30 mouse cellular contexts compared by ENCODE assay signal in genomic region chr11:119402501-119403160, GRCm38 (mm10). TPM values are rescaled to one million over a fixed set of nuclear protein-coding genes. Genes with fewer than 3 reads are reported as not detected.
A peak's percentile ranks its signal among the peaks of the same experiment; 100 is the strongest.
DNase-seq lines count a peak whose midpoint lies in the region; ATAC-seq and TF ChIP-seq lines count a peak whose summit lies in the region.
"Had no signal": no experiment of that assay in that cellular context is flagged by ENCODE, and none has a peak within 500 bp of the region (broad histone marks: within the 10 kb centered on the region; RNA-seq: fewer than 3 reads in every experiment).

No protein-coding gene starts in this region.

- no peak; the same call in 1 of the 2 replicates for ATAC-seq in lung, postnatal 0 days
- ATAC-seq in megakaryocyte, adult 5-6 weeks (ENCODE audit: poor library complexity, severe bottlenecking), result peak; percentile 15; the same call in 1 of the 2 replicates
- ATAC-seq in hindbrain, embryonic 12.5 days (ENCODE audit: low FRiP score), result no peak
- ATAC-seq: activated CD4-positive, CD25-positive, alpha-beta regulatory T cell, adult 4 months; forebrain, embryonic 16.5 days; inflammation-experienced regulatory T-cells, adult 6 months; Patski had no signal

- DNase-seq in heart, adult 18-20 months, result peak; percentile 12 to 15
- DNase-seq in heart, postnatal 14 days, result no peak
- DNase-seq in lung, postnatal 0 days (ENCODE audit: low spot score), result peak; percentile 7
- DNase-seq in lung, postnatal 36 days, result no peak
- DNase-seq in ES-CJ7 (ENCODE audit: low read depth, low spot score), result peak; percentile 78
- no peak for DNase-seq in urinary bladder, adult 2 months (ENCODE audit: low spot score)
- DNase-seq: adrenal gland, postnatal 10 days; cerebellum, adult 2 months; gastrocnemius, postnatal 36 days; kidney, adult 9 months; right cerebral cortex, adult 18-20 months; right cerebral cortex, postnatal 4 days; thymus, adult 2 months; thymus, postnatal 4 days had no signal

- H3K9ac ChIP-seq in lung, postnatal 0 days (replicated peaks; ENCODE audit: low read depth), result no peak overlapping the region
- H3K9ac ChIP-seq in hindbrain, embryonic 12.5 days, result no peak overlapping the region
- H3K9ac ChIP-seq: heart, embryonic 12.5 days; hindbrain, embryonic 14.5 days; liver, embryonic 15.5 days; lung, embryonic 15.5 days; neural tube, embryonic 15.5 days; stomach, embryonic 15.5 days had no signal

- H3K27me3 ChIP-seq in lung, postnatal 0 days (replicated peaks; ENCODE audit: insufficient read depth, low read length), result no peaks in the 10 kb centered on the region
- H3K27me3 ChIP-seq in hindbrain, embryonic 12.5 days, result no peaks in the 10 kb centered on the region
- H3K27me3 ChIP-seq: heart, embryonic 12.5 days; liver, embryonic 15.5 days; lung, embryonic 15.5 days; neural tube, embryonic 15.5 days; Patski; stomach, embryonic 15.5 days had no signal

- peaks cover 24% of the 10 kb centered on the region; the same call in 1 of the 2 replicates for H3K36me3 ChIP-seq in lung, postnatal 0 days (ENCODE audit: insufficient read depth, low read length)
- H3K36me3 ChIP-seq in hindbrain, embryonic 12.5 days, result no peaks in the 10 kb centered on the region
- H3K36me3 ChIP-seq: forebrain, embryonic 10.5 days; neural tube, embryonic 15.5 days; stomach, embryonic 15.5 days had no signal

- H3K27ac ChIP-seq in lung, postnatal 0 days (ENCODE audit: low read length), result no peak overlapping the region
- no peak overlapping the region for H3K27ac ChIP-seq in hindbrain, embryonic 12.5 days
- H3K27ac ChIP-seq: forebrain, embryonic 10.5 days; hindbrain, embryonic 14.5 days; liver, embryonic 15.5 days; lung, embryonic 15.5 days; macrophage; neural tube, embryonic 15.5 days; stomach, embryonic 15.5 days had no signal

- no peaks in the 10 kb centered on the region for H3K9me3 ChIP-seq in lung, postnatal 0 days (ENCODE audit: low read length)
- no peaks in the 10 kb centered on the region for H3K9me3 ChIP-seq in hindbrain, embryonic 12.5 days (replicated peaks)
- H3K9me3 ChIP-seq: forebrain, embryonic 10.5 days; G1E; liver, embryonic 15.5 days; lung, embryonic 15.5 days; neural tube, embryonic 15.5 days; stomach, embryonic 15.5 days had no signal

- TF ChIP-seq CTCF in lung, postnatal 0 days (IDR thresholded peaks at IDR 0.05), result no peak

- 39% methylated on average over 11 of the region's 11 CpGs for WGBS in lung, postnatal 0 days
- 57% methylated on average over 11 of the region's 11 CpGs for WGBS in hindbrain, embryonic 12.5 days

- H3K4me2 ChIP-seq in lung, postnatal 0 days (replicated peaks; ENCODE audit: low read depth, low read length), result no peak overlapping the region
- no peak overlapping the region for H3K4me2 ChIP-seq in hindbrain, embryonic 12.5 days (replicated peaks)
- H3K4me2 ChIP-seq: heart, embryonic 12.5 days; hindbrain, embryonic 14.5 days; liver, embryonic 15.5 days; lung, embryonic 15.5 days; midbrain, embryonic 11.5 days; neural tube, embryonic 15.5 days; stomach, embryonic 15.5 days had no signal

- H3K4me3 ChIP-seq in lung, postnatal 0 days (ENCODE audit: low read depth, low read length), result no peak overlapping the region
- no peak overlapping the region for H3K4me3 ChIP-seq in hindbrain, embryonic 12.5 days
- H3K4me3 ChIP-seq: forebrain, embryonic 10.5 days; heart, embryonic 12.5 days; liver, embryonic 15.5 days; lung, embryonic 15.5 days; neural tube, embryonic 15.5 days; stomach, embryonic 15.5 days had no signal

- H3K4me1 ChIP-seq in lung, postnatal 0 days (ENCODE audit: insufficient read depth, low read depth, low read length), result no peaks in the 10 kb centered on the region
- no peaks in the 10 kb centered on the region for H3K4me1 ChIP-seq in hindbrain, embryonic 12.5 days
- H3K4me1 ChIP-seq: heart, embryonic 12.5 days; liver, embryonic 15.5 days; lung, embryonic 15.5 days; neural tube, embryonic 15.5 days; stomach, embryonic 15.5 days had no signal

- no peak for TF ChIP-seq EP300 in lung, postnatal 0 days (IDR thresholded peaks at IDR 0.05)

- intact Hi-C loops in heart, postnatal 14 days (cut with DNase I), result loop anchor here (5.0 kb wide), 1 partner anchor 40 kb away; no protein-coding TSS in a partner anchor

RNA-seq across cellular contexts. Expression of gene Rnf213, which starts 9.7 kb away (rescaled TPM):
- total RNA-seq in heart, adult 18-20 months (2021), result 10 to 100 TPM; 14.6 to 15.2 TPM
- 10 to 100 TPM; 15.4 to 16.8 TPM for total RNA-seq in heart, postnatal 14 days (2021)
- polyA plus RNA-seq in lung, postnatal 0 days (2015; fragmentation: Nextera tagmentation; extraction: Ambion mirVana), result 8.2 and 9.7 TPM in 2 replicates
- total RNA-seq in megakaryocyte, adult 5-6 weeks (2015), result 108 and 121 TPM in 2 replicates
- 70.7 and 84.8 TPM in 2 replicates for total RNA-seq in megakaryocyte, adult 5-6 weeks (2017)
- 1.5 and 2.3 TPM in 2 replicates for polyA plus RNA-seq in hindbrain, embryonic 12.5 days (2016; fragmentation: Nextera tagmentation; extraction: Ambion mirVana)
- 42.4 and 42.5 TPM in 2 replicates for polyA plus RNA-seq in urinary bladder, adult 2 months (2012; rRNA removed)

RNA-seq across cellular contexts. Expression of gene Slc26a11, which starts 47.3 kb away (rescaled TPM):
- 1 to 10 TPM; 3.1 TPM for total RNA-seq in heart, adult 18-20 months (2021)
- total RNA-seq in heart, postnatal 14 days (2021), result 1 to 10 TPM; 3.1 to 5.0 TPM
- polyA plus RNA-seq in lung, postnatal 0 days (2015; fragmentation: Nextera tagmentation; extraction: Ambion mirVana), result 11.6 and 12.0 TPM in 2 replicates
- 4.8 and 6.0 TPM in 2 replicates for total RNA-seq in megakaryocyte, adult 5-6 weeks (2015)
- 1.2 and 3.4 TPM in 2 replicates for total RNA-seq in megakaryocyte, adult 5-6 weeks (2017)
- polyA plus RNA-seq in hindbrain, embryonic 12.5 days (2016; fragmentation: Nextera tagmentation; extraction: Ambion mirVana), result 5.3 and 6.0 TPM in 2 replicates
- polyA plus RNA-seq in urinary bladder, adult 2 months (2012; rRNA removed), result 10.0 and 11.7 TPM in 2 replicates

RNA-seq across cellular contexts. Expression of gene Sgsh, which starts 47.3 kb away (rescaled TPM):
- 1 to 10 TPM; 4.8 to 5.6 TPM for total RNA-seq in heart, adult 18-20 months (2021)
- 1 to 10 TPM; 4.6 to 6.2 TPM for total RNA-seq in heart, postnatal 14 days (2021)
- polyA plus RNA-seq in lung, postnatal 0 days (2015; fragmentation: Nextera tagmentation; extraction: Ambion mirVana), result 12.6 TPM in 2 replicates
- 12.9 and 15.0 TPM in 2 replicates for total RNA-seq in megakaryocyte, adult 5-6 weeks (2015)
- 12.9 and 15.8 TPM in 2 replicates for total RNA-seq in megakaryocyte, adult 5-6 weeks (2017)
- 4.4 and 4.6 TPM in 2 replicates for polyA plus RNA-seq in hindbrain, embryonic 12.5 days (2016; fragmentation: Nextera tagmentation; extraction: Ambion mirVana)
- 8.2 and 11.6 TPM in 2 replicates for polyA plus RNA-seq in urinary bladder, adult 2 months (2012; rRNA removed)

Comparison
In these comparisons a context has a peak if more than half of its experiments do, and no peak if none do; other contexts are left out.
1. DNase-seq: peak in heart, adult 18-20 months (2 of 2), lung, postnatal 0 days (single experiment) and ES-CJ7 (single experiment); none in heart, postnatal 14 days (0 of 2), lung, postnatal 36 days (single experiment) and urinary bladder, adult 2 months (single experiment).
2. RNA of gene Rnf213, which starts 9.7 kb away (total RNA-seq): 70.7 to 121 TPM in megakaryocyte, adult 5-6 weeks; 15.4 to 16.8 TPM in heart, postnatal 14 days and 14.6 to 15.2 TPM in heart, adult 18-20 months; every median in the first group is over 4 times any median in the second.